Mouse (Mus musculus): Measurements from ENCODE around the gene Syngr3. TPM values are rescaled to one million over a fixed set of nuclear protein-coding genes. Genes with fewer than 3 reads are reported as not detected.

Syngr3 gene
- total and polyA plus RNA-seq, 3 experiments: 0.32 to 3.9 (median 0.33) TPM

DNA sequence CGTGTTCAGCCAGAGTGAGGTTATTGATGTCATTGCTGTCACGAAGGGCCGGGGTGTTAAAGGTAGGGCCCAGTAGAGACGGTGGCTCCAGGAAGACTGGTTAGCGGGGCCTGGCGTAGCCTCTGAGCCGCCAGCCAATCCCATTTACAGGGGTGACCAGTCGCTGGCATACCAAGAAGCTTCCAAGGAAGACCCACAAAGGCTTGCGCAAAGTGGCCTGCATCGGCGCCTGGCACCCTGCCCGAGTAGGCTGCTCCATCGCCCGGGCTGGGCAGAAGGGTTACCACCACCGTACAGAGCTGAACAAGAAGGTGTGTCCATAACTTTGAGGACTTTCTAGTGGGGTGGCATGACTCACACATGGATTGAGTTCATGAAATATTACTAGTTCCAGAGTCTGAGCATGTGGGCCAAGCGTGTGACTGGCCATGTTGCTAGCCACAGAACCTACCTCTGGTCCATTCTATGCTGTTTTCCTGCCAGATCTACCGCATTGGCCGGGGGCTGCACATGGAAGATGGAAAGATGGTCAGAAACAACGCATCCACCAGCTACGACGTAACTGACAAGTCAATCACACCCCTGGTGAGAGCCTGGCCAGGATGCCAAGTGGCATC, 43.8 kb upstream of the Syngr3 start:
- dilution Hi-C loops (cut with MboI; ENCODE audit: extremely low pct_ligation_motif_present, extremely low pct_unique_long_range_greater_than_20kb, low sequenced_read_pairs): no loop called here
- H3K9me3 ChIP-seq (replicated peaks; ENCODE audit: low read length): no peaks in the 10 kb centered on the region
- no peak overlapping the region for H3K4me2 ChIP-seq (ENCODE audit: insufficient read depth, low read depth, poor library complexity, severe bottlenecking)
- H3K4me3 ChIP-seq (replicated peaks in 1 of 3; ENCODE audit: low read depth in 2 of 3, low read length in 2 of 3, poor library complexity in 1 of 3): no peak overlapping the region
- no peak for TF ChIP-seq SMC3 (IDR thresholded peaks at IDR 0.05; ENCODE audit: low read depth, low read length)
- no peak for TF ChIP-seq NRF1 (IDR thresholded peaks at IDR 0.05; ENCODE audit: low read depth, low read length)
- no peak for TF ChIP-seq JUND (conservative IDR thresholded peaks at IDR 0.05; ENCODE audit: low read depth, low read length)
- no peak for TF ChIP-seq MAZ (IDR thresholded peaks at IDR 0.05; ENCODE audit: low read depth, low read length)
- no peak for TF ChIP-seq HCFC1 (IDR thresholded peaks at IDR 0.05; ENCODE audit: low read depth, low read length)
- no peak for TF ChIP-seq UBTF (IDR thresholded peaks at IDR 0.05; ENCODE audit: low read depth, low read length)
- H3K36me3 ChIP-seq (replicated peaks in 1 of 2; ENCODE audit: control insufficient read depth in 1 of 2, insufficient read depth in 1 of 2, low read length in 1 of 2): peaks cover 0 to 7% of the 10 kb centered on the region in 2 experiments
- H3K27ac ChIP-seq (ENCODE audit: insufficient read depth, low read depth): no peak overlapping the region
- no peak overlapping the region for H3K9ac ChIP-seq (ENCODE audit: insufficient read depth, low read depth)
- in situ Hi-C loops (cut with MboI; ENCODE audit: low pct_ligation_motif_present, low pct_unique_long_range_greater_than_20kb, low sequenced_read_pairs): no loop called here
- H3K4me1 ChIP-seq (ENCODE audit: control insufficient read depth in 1 of 2, insufficient read depth in 2 of 2): peaks cover 4 to 41% of the 10 kb centered on the region in 2 experiments; a peak in 3 of 4 replicates
- no peaks in the 10 kb centered on the region for H3K79me2 ChIP-seq (replicated peaks; ENCODE audit: control insufficient read depth, extremely low read depth, insufficient read depth, poor library complexity, severe bottlenecking)
- no peaks in the 10 kb centered on the region for H3K27me3 ChIP-seq (replicated peaks)
- DNase-seq (ENCODE audit: extremely low read depth): no peak

DNA sequence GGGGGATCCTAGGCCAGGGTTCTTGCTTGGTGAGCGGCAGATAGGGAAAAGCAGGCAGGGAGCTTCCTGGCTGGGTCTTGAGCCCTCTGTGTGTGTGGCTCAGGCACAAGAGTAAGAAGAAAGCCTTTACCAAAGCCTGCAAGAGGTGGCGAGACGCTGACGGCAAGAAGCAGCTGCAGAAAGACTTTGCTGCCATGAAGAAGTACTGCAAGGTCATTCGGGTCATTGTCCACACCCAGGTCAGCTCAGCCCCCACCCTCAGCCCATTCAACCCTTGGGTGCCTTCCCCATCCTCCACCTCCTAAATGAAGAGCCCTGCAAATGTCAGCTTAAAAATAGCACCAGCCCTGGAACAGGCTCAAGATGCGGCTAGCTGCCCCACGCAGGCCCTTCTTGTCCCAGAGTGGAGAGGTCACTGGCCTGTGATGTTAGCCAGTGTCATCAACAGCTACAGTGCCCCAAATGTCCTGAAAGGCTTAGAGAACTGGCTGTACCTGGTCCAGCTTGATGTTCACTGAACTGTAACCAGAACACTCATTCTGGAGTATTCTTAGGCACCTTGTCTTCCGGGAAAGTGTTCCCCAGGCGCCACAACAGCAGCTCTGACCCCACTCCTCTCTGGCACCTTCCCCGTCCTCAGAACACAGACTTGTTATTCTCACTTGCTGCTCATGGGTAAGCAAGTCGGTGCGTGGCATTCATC, 42.6 kb upstream of the Syngr3 start:
- no peak for DNase-seq (ENCODE audit: extremely low read depth)
- no peak overlapping the region for H3K4me2 ChIP-seq (ENCODE audit: insufficient read depth, low read depth, poor library complexity, severe bottlenecking)
- H3K27me3 ChIP-seq (replicated peaks): no peaks in the 10 kb centered on the region
- H3K4me3 ChIP-seq (replicated peaks in 1 of 3; ENCODE audit: low read depth in 2 of 3, low read length in 2 of 3, poor library complexity in 1 of 3): no peak overlapping the region
- H3K79me2 ChIP-seq (replicated peaks; ENCODE audit: control insufficient read depth, extremely low read depth, insufficient read depth, poor library complexity, severe bottlenecking): no peaks in the 10 kb centered on the region
- H3K9ac ChIP-seq (ENCODE audit: insufficient read depth, low read depth): no peak overlapping the region
- no peaks in the 10 kb centered on the region for H3K9me3 ChIP-seq (replicated peaks; ENCODE audit: low read length)
- in situ Hi-C loops (cut with MboI; ENCODE audit: low pct_ligation_motif_present, low pct_unique_long_range_greater_than_20kb, low sequenced_read_pairs): no loop called here
- dilution Hi-C loops (cut with MboI; ENCODE audit: extremely low pct_ligation_motif_present, extremely low pct_unique_long_range_greater_than_20kb, low sequenced_read_pairs): no loop called here
- TF ChIP-seq BHLHE40 (IDR thresholded peaks at IDR 0.05; ENCODE audit: low read depth, low read length) (no peak), POLR2A (IDR thresholded peaks at IDR 0.05; ENCODE audit: low read depth, low read length) (no peak), CTCF (conservative IDR thresholded peaks at IDR 0.05 in 1 of 2, IDR thresholded peaks at IDR 0.05 in 1 of 2; ENCODE audit: low read depth in 2 of 2, low read length in 2 of 2) (no peak), ELF1 (IDR thresholded peaks at IDR 0.05; ENCODE audit: low read depth, low read length) (no peak)
- peaks cover 0 to 7% of the 10 kb centered on the region in 2 experiments for H3K36me3 ChIP-seq (replicated peaks in 1 of 2; ENCODE audit: control insufficient read depth in 1 of 2, insufficient read depth in 1 of 2, low read length in 1 of 2)
- H3K4me1 ChIP-seq (ENCODE audit: control insufficient read depth in 1 of 2, insufficient read depth in 2 of 2): peaks cover 4 to 32% of the 10 kb centered on the region in 2 experiments; a peak in 3 of 4 replicates
- no peak overlapping the region for H3K27ac ChIP-seq (ENCODE audit: insufficient read depth, low read depth)

GRCm38 (mm10) chr17:24730787-24731186, 41.0 kb upstream of the Syngr3 start:
- dilution Hi-C loops (cut with MboI; ENCODE audit: extremely low pct_ligation_motif_present, extremely low pct_unique_long_range_greater_than_20kb, low sequenced_read_pairs): no loop called here
- TF ChIP-seq RCOR1 (conservative IDR thresholded peaks at IDR 0.05; ENCODE audit: low read depth, low read length) (no peak), NELFE (IDR thresholded peaks at IDR 0.05; ENCODE audit: low read depth, low read length) (no peak), SMC3 (IDR thresholded peaks at IDR 0.05; ENCODE audit: low read depth, low read length) (no peak), HCFC1 (IDR thresholded peaks at IDR 0.05; ENCODE audit: low read depth, low read length) (no peak), MXI1 (IDR thresholded peaks at IDR 0.05; ENCODE audit: low read depth, low read length) (no peak), E2F4 (IDR thresholded peaks at IDR 0.05; ENCODE audit: insufficient replicate concordance, low read depth, low read length) (no peak), JUN (IDR thresholded peaks at IDR 0.05; ENCODE audit: insufficient read depth, low read depth, low read length) (no peak), ZNF384 (IDR thresholded peaks at IDR 0.05; ENCODE audit: low read depth, low read length) (no peak), BHLHE40 (IDR thresholded peaks at IDR 0.05; ENCODE audit: low read depth, low read length) (no peak), TBP (conservative IDR thresholded peaks at IDR 0.05; ENCODE audit: low read depth, low read length) (no peak), ZMIZ1 (IDR thresholded peaks at IDR 0.05; ENCODE audit: low read depth, low read length) (no peak), UBTF (IDR thresholded peaks at IDR 0.05; ENCODE audit: low read depth, low read length) (no peak), CHD2 (IDR thresholded peaks at IDR 0.05; ENCODE audit: low read length) (no peak), ZC3H11A (IDR thresholded peaks at IDR 0.05; ENCODE audit: low read depth, low read length) (no peak), CTCF (conservative IDR thresholded peaks at IDR 0.05 in 1 of 2, IDR thresholded peaks at IDR 0.05 in 1 of 2; ENCODE audit: low read depth in 2 of 2, low read length in 2 of 2) (no peak)

More at GRCm38 (mm10) chr17:24730787-24731186, 41.0 kb upstream of the Syngr3 start:
- in situ Hi-C loops (cut with MboI; ENCODE audit: low pct_ligation_motif_present, low pct_unique_long_range_greater_than_20kb, low sequenced_read_pairs): no loop called here
- DNase-seq (ENCODE audit: extremely low read depth): no peak
- H3K4me3 ChIP-seq (replicated peaks in 1 of 3; ENCODE audit: low read depth in 2 of 3, low read length in 2 of 3, poor library complexity in 1 of 3): no peak overlapping the region
- H3K4me1 ChIP-seq (ENCODE audit: control insufficient read depth in 1 of 2, insufficient read depth in 2 of 2): peaks cover 4 to 28% of the 10 kb centered on the region in 2 experiments; a peak in 3 of 4 replicates
- H3K36me3 ChIP-seq (replicated peaks in 1 of 2; ENCODE audit: control insufficient read depth in 1 of 2, insufficient read depth in 1 of 2, low read length in 1 of 2): peaks cover 0 to 7% of the 10 kb centered on the region in 2 experiments
- H3K4me2 ChIP-seq (ENCODE audit: insufficient read depth, low read depth, poor library complexity, severe bottlenecking): no peak overlapping the region
- H3K9me3 ChIP-seq (replicated peaks; ENCODE audit: low read length): no peaks in the 10 kb centered on the region
- H3K79me2 ChIP-seq (replicated peaks; ENCODE audit: control insufficient read depth, extremely low read depth, insufficient read depth, poor library complexity, severe bottlenecking): no peaks in the 10 kb centered on the region
- H3K27me3 ChIP-seq (replicated peaks): no peaks in the 10 kb centered on the region
- H3K9ac ChIP-seq (ENCODE audit: insufficient read depth, low read depth): no peak overlapping the region
- H3K27ac ChIP-seq (ENCODE audit: insufficient read depth, low read depth): no peak overlapping the region
